Mouse (Mus musculus) brain, embryonic 14.5 days (tissue): ENCODE results near the gene Abcf1.

Experiments
- CTCF ChIP-seq: fragments of 200-500 bp; IDR thresholded peaks from 2 replicates; pipeline ENCODE4 v1.5.1; 2012; ENCODE audit warnings: inconsistent platforms, mild to moderate bottlenecking, moderate library complexity, borderline replicate concordance; ENCODE audit not compliant: insufficient read depth, insufficient read length; ENCODE audit errors: extremely low read depth
- POLR2A ChIP-seq: fragments of 200-500 bp; IDR thresholded peaks from 2 replicates; pipeline ENCODE4 v1.6.1; 2012; ENCODE audit warnings: mild to moderate bottlenecking, inconsistent platforms, borderline replicate concordance; ENCODE audit not compliant: poor library complexity, insufficient read depth, insufficient read length, severe bottlenecking; ENCODE audit errors: extremely low read depth

DNA sequence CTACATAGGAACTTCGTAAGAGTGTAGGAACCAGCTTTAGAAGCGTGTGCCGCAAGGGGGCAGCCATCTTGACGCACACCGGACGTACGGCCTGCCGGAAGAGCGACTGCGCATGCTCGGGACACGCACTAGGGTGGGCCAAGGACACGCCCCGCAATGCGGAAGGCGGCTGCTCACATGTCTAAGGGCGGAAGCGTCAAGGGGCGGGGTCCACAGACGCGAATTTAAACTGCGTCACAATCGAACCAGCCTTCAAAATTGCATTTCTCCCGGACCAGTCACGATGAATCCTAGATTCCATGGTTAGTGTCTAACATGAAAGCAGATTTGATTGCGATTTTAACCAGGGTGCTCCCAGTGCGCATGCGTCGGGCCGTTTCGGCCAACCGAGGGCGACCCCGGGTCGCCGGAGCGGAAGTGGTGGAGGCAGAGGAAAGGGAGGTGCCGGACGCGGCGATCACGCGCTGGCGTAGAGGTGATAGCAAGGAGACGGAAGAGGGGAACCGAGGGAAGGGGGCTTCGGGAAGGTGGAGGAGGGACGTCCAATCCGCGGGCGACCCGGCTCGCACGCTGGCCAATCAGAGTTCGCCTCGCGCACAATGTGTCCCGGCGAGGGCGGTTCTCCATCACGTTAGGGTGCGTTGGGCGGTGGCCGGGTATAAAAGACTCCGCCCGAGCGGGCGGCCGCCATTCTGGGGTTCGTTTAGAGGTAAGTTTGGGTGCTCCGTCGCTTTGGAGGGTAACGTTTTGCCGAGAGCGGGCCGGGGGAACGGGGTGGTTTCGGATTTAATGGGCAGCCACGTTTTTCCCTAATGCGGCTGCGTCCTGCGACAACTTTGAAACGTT, 53.0 kb downstream of the Abcf1 start, which contains the start of the genes Mrps18b and Ppp1r10:
- TF ChIP-seq CTCF (peak; percentile 64; the same call in 1 of the 2 replicates), POLR2A (peak; percentile 89; the same call in 1 of the 2 replicates)
